Mouse (Mus musculus) lung, adult 2 months (tissue): ENCODE results near the gene Gjb5. TPM values are rescaled to one million over a fixed set of nuclear protein-coding genes. Genes with fewer than 3 reads are reported as not detected.

Source experiments
- DNase-seq: peaks from one replicate; pipeline ENCODE4 v3.0.0; 2022
- H3K4me1 ChIP-seq: fragments of 200-500 bp; 2 replicates; pipeline ENCODE4 v1.6.1; 2011; ENCODE audit warnings: low read length; ENCODE audit not compliant: control insufficient read depth, insufficient read depth
- H3K4me3 ChIP-seq: fragments of 200-500 bp; replicated peaks from 2 replicates; pipeline ENCODE3; 2011; ENCODE audit warnings: low read depth, mild to moderate bottlenecking, control low read depth, low read length; ENCODE audit errors: extremely low read depth
- CTCF ChIP-seq: fragments of 200-500 bp; IDR thresholded peaks from 2 replicates; pipeline ENCODE4 v1.5.1; 2011; ENCODE audit warnings: mild to moderate bottlenecking, low read length, control low read depth; ENCODE audit not compliant: insufficient read depth
- POLR2A ChIP-seq: fragments of 200-500 bp; IDR thresholded peaks from 2 replicates; pipeline ENCODE4 v1.6.1; 2011; ENCODE audit warnings: low read depth, mild to moderate bottlenecking, control low read depth, low read length, borderline replicate concordance; ENCODE audit errors: extremely low read depth
- WGBS: fragments of 180-500 bp; shearing (Covaris S2); methylation state at CpG from one replicate; pipeline ENCODE4 v1.1.7; 2018; 5-methylcytosine and 5-hydroxymethylcytosine counted together
- polyA plus RNA-seq: library from polyadenylated mRNA; depleted of rRNA; stranded (reverse); fragments of >200 nt; gene quantifications from 2 replicates; pipeline ENCODE4 v1.2.3, GENCODE M21; 2012

Gene Gjb5
- polyA plus RNA-seq, 1 experiment: 1.9 TPM

DNA sequence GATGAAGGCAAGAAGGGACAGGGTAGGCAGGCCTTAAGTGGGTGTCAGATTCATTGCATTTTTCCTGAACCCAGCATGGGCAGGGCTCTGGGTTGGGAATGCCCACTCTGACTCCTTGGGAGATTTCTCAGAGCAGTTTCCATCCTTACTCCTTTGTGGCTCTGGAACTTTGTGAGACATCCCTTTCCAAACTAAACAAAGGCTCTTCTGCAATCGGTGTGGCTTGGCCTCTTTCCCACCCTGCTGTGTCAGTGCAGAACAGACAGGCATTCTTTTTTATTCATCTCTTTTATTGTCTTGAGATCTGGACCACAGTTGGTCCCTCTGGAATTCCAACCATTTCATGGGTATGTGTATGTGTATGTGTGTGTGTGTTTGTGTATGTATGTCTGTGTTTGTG lies 5.4 kb downstream of the Gjb5 start:
- TF ChIP-seq CTCF (no peak), POLR2A (no peak)
- no peaks in the 10 kb centered on the region for H3K4me1 ChIP-seq
- no peak for DNase-seq
- H3K4me3 ChIP-seq: no peak overlapping the region
- 14% methylated on average over 1 of the region's 1 CpGs for WGBS

DNA sequence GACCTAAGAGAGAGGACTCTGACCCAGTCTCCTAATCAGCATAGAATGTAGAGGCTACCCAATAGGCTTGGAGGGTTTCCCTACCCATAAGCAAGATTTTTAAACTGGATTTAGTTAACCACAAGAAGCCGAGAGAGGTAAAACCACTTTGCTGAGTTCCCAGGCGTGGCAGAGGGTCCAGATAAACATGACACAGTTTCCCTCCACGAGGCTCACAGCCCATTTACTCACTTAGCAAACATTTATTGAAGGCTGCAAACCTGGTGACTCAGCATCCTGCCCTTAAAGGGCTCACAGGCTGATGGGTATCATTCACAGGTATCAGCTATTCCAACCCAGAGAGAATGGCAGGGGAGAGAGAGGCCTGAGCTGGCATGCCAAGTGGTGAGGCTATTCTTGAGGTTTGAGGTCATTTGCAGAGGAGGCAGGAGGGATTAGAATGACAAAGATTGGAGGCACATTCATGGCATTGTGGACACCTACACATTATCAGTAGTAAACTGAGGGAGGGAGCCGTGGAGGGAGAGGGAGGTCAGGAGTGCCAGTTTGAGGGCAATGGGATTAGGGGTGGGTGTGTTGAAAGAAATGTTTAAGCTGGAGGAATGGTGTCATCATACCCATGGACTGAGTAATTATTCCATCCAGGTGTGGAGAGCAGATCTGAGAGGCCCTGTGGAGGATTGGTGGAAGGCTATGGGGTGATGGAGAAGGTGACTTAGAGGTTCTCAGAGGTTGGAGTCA lies 8.3 kb downstream of the Gjb5 start:
- no peak for DNase-seq
- TF ChIP-seq POLR2A: no peak
- TF ChIP-seq CTCF: no peak
- WGBS: 42% methylated on average over 4 of the region's 4 CpGs

DNA sequence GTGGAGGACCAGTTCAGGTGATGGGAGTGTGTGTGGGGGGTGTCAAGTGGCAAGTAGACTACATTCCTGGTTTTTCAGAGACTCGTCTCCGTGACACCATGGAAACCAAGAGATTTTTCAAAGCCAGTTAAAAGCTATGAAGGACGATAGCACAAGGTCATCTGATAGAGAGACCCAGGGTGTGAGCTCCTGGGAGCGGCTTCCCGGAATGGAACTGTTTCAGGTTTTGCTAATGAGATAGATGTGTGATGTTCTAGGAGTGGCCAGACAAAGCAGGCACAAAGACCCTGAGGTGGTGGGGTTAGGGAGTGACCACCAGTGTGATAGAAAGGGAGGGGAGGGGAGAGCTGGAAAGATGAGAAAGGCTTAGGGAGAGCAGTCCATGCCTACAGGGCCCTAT lies 13.0 kb downstream of the Gjb5 start:
- TF ChIP-seq CTCF: no peak
- TF ChIP-seq POLR2A: no peak
- WGBS: 69% methylated on average over 5 of the region's 5 CpGs
- DNase-seq: no peak
- H3K4me1 ChIP-seq: no peaks in the 10 kb centered on the region
- H3K4me3 ChIP-seq: no peak overlapping the region

More for the DNA sequence above, 8.3 kb downstream of the Gjb5 start:
- Histone ChIP-seq H3K4me1 (no peaks in the 10 kb centered on the region), H3K4me3 (no peak overlapping the region)

DNA sequence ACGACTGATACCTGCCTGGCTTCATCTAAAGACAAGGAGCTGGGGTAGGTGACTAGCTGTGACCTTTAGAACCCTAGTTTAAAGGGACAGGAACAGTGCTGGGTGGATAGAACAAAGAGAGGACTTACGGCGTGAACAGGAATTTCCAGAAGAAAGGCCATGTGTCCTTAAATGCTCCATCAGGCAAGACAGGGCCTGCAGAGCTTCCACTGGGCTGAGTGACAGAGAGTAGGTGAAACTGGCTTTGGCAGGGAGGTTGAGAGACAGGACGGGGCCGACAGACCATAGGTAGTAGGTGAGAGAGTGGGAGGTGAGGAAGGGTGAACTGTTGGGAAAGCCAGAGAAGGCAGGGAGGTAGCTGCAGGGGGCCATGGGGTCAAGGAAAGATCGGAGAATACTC lies 16.6 kb downstream of the Gjb5 start:
- no peak for DNase-seq
- no peak overlapping the region for H3K4me3 ChIP-seq
- WGBS: 40% methylated on average over 6 of the region's 6 CpGs

DNA sequence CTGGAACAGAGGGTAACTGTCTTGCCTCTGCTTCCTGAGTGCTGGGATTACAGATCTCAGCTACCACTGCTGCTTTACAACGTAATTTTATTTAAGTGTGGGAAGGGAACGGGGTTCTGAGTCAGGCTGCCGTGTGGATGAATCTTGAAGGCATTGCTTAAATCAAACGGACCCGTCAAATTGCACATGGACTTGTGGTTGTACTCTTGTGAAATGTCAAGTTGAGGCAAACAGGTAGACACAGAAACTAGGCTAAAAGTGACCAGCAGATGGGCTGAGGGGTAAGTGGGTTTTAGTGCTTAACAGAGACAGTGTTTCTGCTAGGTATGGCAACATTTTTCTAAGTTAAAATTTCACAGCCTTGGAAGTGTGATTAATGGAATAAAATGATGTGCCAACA lies 20.3 kb downstream of the Gjb5 start:
- no peak for DNase-seq
- H3K4me3 ChIP-seq: no peak overlapping the region
- H3K4me1 ChIP-seq: no peaks in the 10 kb centered on the region
- WGBS: 80% methylated on average over 5 of the region's 5 CpGs
- TF ChIP-seq POLR2A: no peak

More for the DNA sequence above, 16.6 kb downstream of the Gjb5 start:
- H3K4me1 ChIP-seq: no peaks in the 10 kb centered on the region
- TF ChIP-seq CTCF (no peak), POLR2A (no peak)

DNA sequence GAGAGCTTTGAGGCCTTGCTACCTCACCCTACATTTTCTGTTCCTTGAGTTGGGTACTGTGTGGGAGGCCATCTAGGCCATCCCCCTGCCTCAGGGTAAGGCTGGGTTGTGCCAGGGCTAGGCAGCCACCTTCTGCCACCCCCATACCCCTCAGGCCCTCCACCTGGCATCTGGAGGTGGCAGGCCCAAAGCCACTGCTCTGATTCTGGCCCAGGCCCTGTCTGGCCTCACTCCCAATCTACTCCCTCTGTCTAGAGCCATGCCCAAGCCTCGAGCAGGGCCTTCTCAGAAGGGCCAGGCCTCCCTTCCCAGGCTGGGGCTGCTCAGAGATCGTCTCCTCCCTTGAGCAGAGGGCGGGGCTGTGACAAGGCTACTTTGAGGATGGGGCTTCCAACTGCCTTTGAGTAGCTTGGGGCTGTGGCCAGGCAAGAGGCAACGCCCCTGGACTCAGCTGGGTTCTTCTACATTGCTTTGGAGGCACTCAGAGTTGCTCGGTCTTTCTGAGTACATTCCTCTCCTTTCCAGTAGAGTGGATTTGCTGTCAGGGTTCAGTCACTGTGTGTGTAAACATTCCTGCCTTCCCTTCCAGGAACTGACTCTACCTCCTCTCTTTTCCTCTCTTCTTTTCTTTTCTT lies 23.0 kb downstream of the Gjb5 start:
- no peak for TF ChIP-seq POLR2A
- no peak for TF ChIP-seq CTCF
- DNase-seq: no peak
- WGBS: 38% methylated on average over 5 of the region's 5 CpGs
- no peaks in the 10 kb centered on the region for H3K4me1 ChIP-seq
- H3K4me3 ChIP-seq: no peak overlapping the region

DNA sequence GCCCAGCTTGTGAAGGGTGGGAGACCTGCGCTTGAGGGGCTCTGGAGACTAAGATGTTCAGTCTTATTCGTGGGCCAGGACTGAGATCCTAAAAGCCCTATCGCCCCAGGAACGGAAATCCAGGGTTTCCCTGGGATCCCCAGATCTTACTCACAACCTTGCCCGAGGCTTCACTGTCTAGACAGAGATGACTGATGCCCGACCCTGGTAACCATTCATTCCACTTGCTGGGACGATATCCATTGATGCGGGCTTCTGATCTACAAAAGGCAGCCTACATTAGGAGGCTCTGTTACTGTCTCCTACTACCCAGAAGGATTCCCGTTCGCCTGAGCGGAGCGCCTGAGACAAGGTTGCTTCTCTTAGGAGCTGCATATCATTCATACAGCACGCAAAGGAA lies 26.8 kb downstream of the Gjb5 start:
- TF ChIP-seq CTCF (no peak), POLR2A (no peak)
- no peaks in the 10 kb centered on the region for H3K4me1 ChIP-seq
- DNase-seq: no peak
- H3K4me3 ChIP-seq: no peak overlapping the region
- 39% methylated on average over 13 of the region's 13 CpGs for WGBS

DNA sequence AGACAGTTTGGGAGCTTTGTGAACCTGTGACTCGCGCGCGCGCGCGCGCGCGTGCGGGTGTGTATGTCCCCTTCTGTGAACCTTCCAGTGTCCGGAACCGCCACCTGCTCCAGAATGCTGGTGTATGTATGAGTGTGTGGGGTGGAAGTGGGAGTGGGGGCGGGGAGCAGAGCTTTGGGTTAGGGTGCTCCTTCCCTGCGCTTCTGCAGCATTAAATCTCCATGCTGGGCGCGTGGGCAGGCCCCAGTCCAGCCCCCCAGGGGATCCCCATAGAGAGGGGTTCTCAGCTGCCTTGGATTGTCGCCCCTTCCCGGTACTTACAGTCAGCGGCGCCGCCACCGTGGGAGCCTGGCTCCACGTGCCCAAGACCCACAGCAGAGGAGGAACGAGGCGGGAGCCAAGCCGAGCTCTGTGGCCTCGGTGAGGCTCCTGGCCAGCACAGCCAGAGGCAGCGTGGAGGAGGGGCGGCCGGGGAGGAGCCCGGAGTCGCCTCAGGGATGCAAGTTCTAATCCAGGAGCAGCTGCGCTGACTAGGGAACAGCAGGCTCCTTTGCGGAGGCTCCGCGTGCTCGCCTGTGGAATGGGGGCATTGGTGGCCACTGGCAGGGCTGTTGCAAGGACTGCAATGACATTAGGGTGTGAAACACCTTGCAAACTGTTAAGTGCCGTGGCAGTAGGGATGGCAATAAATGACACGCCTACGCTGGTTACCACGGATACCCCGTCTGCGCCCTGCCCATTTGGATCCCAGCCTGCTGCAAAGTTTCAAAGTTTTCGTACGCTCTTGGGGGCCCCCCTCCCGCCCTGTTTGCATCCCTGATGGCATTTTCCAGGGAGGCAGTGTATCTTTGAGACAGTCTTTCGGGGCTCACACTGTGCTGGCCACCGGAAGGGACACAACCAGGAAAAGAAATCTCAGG lies 27.5 kb downstream of the Gjb5 start, which contains the start of gene Gjb3:
TSS of gene Gjb3 (minus strand) at position 664 of the 920 bp plus-strand sequence.
- 3% methylated on average over 49 of the region's 49 CpGs for WGBS
- Histone ChIP-seq H3K4me1 (no peaks in the 10 kb centered on the region), H3K4me3 (no peak within 1 kb of the TSS)
- TF ChIP-seq CTCF (no peak), POLR2A (no peak)
- DNase-seq: no peak

DNA sequence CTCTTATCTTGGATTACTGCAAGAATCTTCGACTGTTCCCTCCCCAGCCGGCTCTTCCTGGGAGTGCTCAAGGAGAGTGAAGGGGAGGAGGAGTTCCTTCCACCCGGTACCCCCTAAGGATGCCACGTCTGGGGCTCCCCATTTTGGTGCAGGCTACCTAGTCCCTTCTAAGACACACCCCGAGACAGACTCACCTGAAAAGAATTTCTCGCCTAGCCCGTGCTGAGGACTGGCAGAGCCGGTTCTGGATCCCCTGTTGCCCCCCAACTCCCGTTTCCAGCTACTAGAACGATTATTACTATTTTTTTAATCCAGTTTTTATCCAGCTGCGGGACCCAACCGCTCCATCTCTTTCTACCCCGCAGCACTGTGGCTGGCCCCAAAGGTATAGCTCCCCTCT lies 28.2 kb downstream of the Gjb5 start:
- 2% methylated on average over 13 of the region's 13 CpGs for WGBS
- no peak for TF ChIP-seq CTCF
- TF ChIP-seq POLR2A: no peak
- no peaks in the 10 kb centered on the region for H3K4me1 ChIP-seq
- no peak for DNase-seq
- no peak overlapping the region for H3K4me3 ChIP-seq
